Mouse (Mus musculus) limb, embryonic 12.5 days (tissue): ENCODE measurements around the gene Mapk7. TPM values are rescaled to one million over a fixed set of nuclear protein-coding genes. Genes with fewer than 3 reads are reported as not detected.

Experiments
- ATAC-seq: fragments of 200-750 bp; cut with Nextera tagmentation; 2 replicates; pipeline ENCODE4 v1.8.0; 2017; ENCODE audit warnings: low read depth, moderate TSS enrichment; ENCODE audit not compliant: insufficient number of reproducible peaks, insufficient read depth, low FRiP score, low TSS enrichment
- H3K27ac ChIP-seq: fragments of 300-500 bp; sonication (generic); 2 replicates; pipeline ENCODE4 v1.5.1; 2016; ENCODE audit warnings: mild to moderate bottlenecking, moderate library complexity
- H3K27me3 ChIP-seq: fragments of 300-500 bp; sonication (generic); 2 replicates; pipeline ENCODE4 v1.6.1; 2016; ENCODE audit warnings: mild to moderate bottlenecking, moderate library complexity
- H3K36me3 ChIP-seq: fragments of 300-500 bp; sonication (generic); 2 replicates; pipeline ENCODE4 v1.6.1; 2016; ENCODE audit warnings: mild to moderate bottlenecking, moderate library complexity
- H3K4me1 ChIP-seq: fragments of 300-500 bp; sonication (generic); replicated peaks from 2 replicates; pipeline ENCODE4 v1.6.1; 2016
- H3K4me2 ChIP-seq: fragments of 300-500 bp; sonication (generic); 2 replicates; pipeline ENCODE4 v1.6.1; 2016; ENCODE audit warnings: mild to moderate bottlenecking, moderate library complexity
- H3K4me3 ChIP-seq: fragments of 300-500 bp; sonication (generic); replicated peaks from 2 replicates; pipeline ENCODE4 v1.5.1; 2016; ENCODE audit warnings: mild to moderate bottlenecking
- H3K9ac ChIP-seq: fragments of 300-500 bp; sonication (generic); replicated peaks from 2 replicates; pipeline ENCODE4 v1.6.1; 2016; ENCODE audit warnings: mild to moderate bottlenecking, moderate library complexity
- H3K9me3 ChIP-seq: fragments of 300-500 bp; sonication (generic); 2 replicates; pipeline ENCODE4 v1.6.1; 2016; ENCODE audit warnings: mild to moderate bottlenecking, moderate library complexity
- WGBS: fragments of 180-500 bp; shearing (Covaris S2); methylation state at CpG from one replicate; pipeline ENCODE4 v1.1.7; 2016; 5-methylcytosine and 5-hydroxymethylcytosine counted together
- polyA plus RNA-seq: library from polyadenylated mRNA; unstranded; fragments of >200 nt; fragmentation: Nextera tagmentation; extraction: Ambion mirVana; gene quantifications from 2 replicates; pipeline ENCODE4 v1.2.1, GENCODE M21; 2016

Mapk7 gene
- polyA plus RNA-seq, 1 experiment from 2014 or later: 85.0 TPM

DNA sequence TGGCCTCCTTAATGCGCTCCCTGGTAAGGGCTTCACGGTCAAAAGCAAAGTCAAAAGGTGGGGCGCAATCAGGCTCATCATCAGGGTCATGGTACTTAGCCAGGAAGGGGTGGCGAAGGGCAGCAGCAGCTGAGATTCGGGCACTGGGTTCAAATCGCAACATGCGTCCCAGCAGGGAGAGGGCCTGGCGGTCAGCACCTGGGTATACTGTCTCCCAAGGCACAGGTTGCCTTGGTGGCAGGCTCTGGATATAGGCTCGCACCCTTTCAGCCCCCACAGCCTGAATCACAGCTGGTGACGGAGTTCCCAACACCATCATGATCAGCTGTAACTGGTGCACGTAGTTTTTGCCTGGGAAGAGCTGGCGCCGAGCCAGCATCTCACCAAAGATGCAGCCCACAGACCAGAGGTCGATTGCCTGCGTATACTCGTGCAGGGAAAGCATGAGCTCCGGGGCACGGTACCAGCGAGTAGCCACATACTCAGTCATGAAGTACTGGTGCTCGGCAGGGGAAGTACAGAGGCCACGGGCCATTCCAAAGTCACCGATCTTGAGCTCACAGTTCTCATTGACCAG, 3.2 kb downstream of the Mapk7 start:
- no peaks in the 10 kb centered on the region for H3K9me3 ChIP-seq
- H3K4me1 ChIP-seq: peaks cover 39% of the 10 kb centered on the region
- H3K4me3 ChIP-seq: no peak overlapping the region
- peaks cover 66% of the 10 kb centered on the region for H3K36me3 ChIP-seq
- WGBS: 92% methylated on average over 22 of the region's 22 CpGs
- H3K4me2 ChIP-seq: no peak overlapping the region
- no peaks in the 10 kb centered on the region for H3K27me3 ChIP-seq
- no peak overlapping the region for H3K9ac ChIP-seq
- H3K27ac ChIP-seq: no peak overlapping the region
- ATAC-seq: no peak

DNA sequence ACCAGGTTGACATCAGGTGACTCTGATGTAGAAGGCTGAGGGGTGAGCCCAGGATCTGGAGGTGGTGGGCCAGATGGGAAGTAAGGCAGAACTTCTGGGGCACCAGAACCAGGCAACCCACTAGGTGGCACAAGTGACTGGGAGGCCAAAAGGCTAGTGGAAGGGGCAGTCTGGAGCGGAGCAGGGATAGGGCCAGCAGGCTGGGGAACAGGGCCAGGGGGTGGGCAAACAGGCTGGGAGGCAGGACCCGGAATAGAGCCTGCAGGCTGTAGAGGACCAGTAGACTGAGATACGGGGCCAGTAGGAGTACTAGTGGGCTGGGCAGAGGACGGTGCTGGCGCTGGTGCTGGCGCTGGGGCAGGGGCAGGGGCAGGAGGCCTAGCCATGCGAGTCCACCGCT, 4.3 kb downstream of the Mapk7 start:
- Histone ChIP-seq H3K27me3 (no peaks in the 10 kb centered on the region), H3K36me3 (peaks cover 66% of the 10 kb centered on the region), H3K4me3 (no peak overlapping the region), H3K4me2 (no peak overlapping the region), H3K27ac (no peak overlapping the region), H3K9ac (peak overlapping the region; percentile 19), H3K9me3 (no peaks in the 10 kb centered on the region), H3K4me1 (peaks cover 40% of the 10 kb centered on the region)
- 97% methylated on average over 8 of the region's 8 CpGs for WGBS
- ATAC-seq: no peak

- Histone ChIP-seq H3K4me3 (no peak overlapping the region), H3K36me3 (peaks cover 66% of the 10 kb centered on the region), H3K27ac (no peak overlapping the region), H3K9me3 (no peaks in the 10 kb centered on the region), H3K4me1 (peaks cover 48% of the 10 kb centered on the region), H3K9ac (no peak overlapping the region), H3K27me3 (no peaks in the 10 kb centered on the region), H3K4me2 (no peak overlapping the region)
- no peak for ATAC-seq
- WGBS: 69% methylated on average over 2 of the region's 2 CpGs
Measured at GRCm38 (mm10) chr11:61489085-61489484, 5.1 kb downstream of the Mapk7 start.

DNA sequence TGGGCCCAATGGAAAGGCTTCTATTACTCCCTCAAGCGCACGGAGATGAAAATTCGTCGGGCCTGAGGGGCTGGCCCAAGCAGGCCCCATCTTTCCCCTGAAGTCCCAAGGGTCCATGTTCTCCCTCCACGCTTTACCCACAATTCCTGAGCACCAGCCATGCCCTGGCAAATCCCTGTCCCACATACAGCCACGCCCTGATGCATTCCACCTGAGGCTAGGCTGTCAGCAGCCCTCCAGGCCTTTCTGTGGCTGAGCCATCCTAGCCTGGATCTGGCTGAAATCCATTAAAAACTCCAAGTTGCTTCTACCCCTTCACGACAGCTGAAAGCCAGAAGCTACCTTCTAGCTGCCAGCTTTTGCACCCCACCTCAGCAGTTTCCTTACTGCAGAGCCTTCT, 6.3 kb downstream of the Mapk7 start:
- Histone ChIP-seq H3K36me3 (peaks cover 65% of the 10 kb centered on the region), H3K4me2 (no peak overlapping the region), H3K4me1 (peaks cover 55% of the 10 kb centered on the region), H3K27me3 (no peaks in the 10 kb centered on the region), H3K9me3 (no peaks in the 10 kb centered on the region), H3K4me3 (0 out of 2 replicates have a peak overlapping the region, but pooled peaks have one; percentile 43), H3K27ac (peak overlapping the region; percentile 100; the same call in 1 of the 2 replicates), H3K9ac (no peak overlapping the region)
- no peak for ATAC-seq
- 92% methylated on average over 7 of the region's 7 CpGs for WGBS

GRCm38 (mm10) chr11:61487401-61487800, 6.8 kb downstream of the Mapk7 start:
- Histone ChIP-seq H3K27ac (peak overlapping the region; percentile 100; the same call in 1 of the 2 replicates), H3K9ac (no peak overlapping the region), H3K4me2 (peak overlapping the region; percentile 68), H3K4me1 (peaks cover 52% of the 10 kb centered on the region), H3K9me3 (no peaks in the 10 kb centered on the region), H3K4me3 (peak overlapping the region; percentile 43), H3K36me3 (peaks cover 60% of the 10 kb centered on the region), H3K27me3 (no peaks in the 10 kb centered on the region)
- no peak for ATAC-seq
- WGBS: 71% methylated on average over 2 of the region's 2 CpGs

DNA sequence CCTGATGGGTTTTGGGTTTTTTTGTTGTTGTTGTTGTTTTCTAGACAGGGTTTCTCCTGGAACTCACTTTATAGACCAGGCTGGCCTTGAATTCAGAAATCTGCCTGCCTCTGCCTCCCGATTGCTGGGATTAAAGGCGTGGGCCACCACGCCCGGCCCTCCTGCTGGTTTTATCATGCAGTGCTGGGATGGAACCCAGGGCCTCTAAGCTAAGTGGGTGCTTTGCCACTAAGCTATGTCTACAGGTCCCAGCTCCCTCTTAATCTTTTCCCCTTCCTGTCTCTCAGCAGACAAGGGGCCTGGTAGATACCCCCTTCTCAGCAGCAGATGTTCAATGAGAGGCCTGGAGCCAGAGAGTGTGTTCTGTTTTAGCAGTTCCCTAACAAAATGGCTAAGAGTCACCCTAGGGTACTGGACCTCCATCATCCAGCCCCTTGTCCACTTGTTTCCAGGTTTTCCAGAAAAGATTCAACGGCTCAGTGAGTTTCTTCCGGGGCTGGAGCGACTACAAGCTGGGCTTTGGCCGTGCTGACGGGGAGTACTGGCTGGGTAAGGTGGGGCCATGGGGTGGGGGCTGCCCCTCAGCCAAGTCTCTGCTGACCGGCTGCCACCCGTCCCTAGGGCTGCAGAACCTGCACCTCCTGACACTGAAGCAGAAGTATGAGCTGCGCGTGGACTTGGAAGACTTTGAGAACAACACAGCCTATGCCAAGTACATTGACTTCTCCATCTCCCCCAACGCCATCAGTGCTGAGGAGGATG, 7.6 kb downstream of the Mapk7 start:
- H3K4me1 ChIP-seq: peaks cover 56% of the 10 kb centered on the region
- no peaks in the 10 kb centered on the region for H3K9me3 ChIP-seq
- H3K9ac ChIP-seq: peak overlapping the region; percentile 54
- no peak for ATAC-seq
- WGBS: 88% methylated on average over 14 of the region's 14 CpGs
- peak overlapping the region; percentile 100 for H3K27ac ChIP-seq
- no peaks in the 10 kb centered on the region for H3K27me3 ChIP-seq
- peak overlapping the region; percentile 68 for H3K4me2 ChIP-seq
- H3K36me3 ChIP-seq: peaks cover 52% of the 10 kb centered on the region
- H3K4me3 ChIP-seq: peak overlapping the region; percentile 43

DNA sequence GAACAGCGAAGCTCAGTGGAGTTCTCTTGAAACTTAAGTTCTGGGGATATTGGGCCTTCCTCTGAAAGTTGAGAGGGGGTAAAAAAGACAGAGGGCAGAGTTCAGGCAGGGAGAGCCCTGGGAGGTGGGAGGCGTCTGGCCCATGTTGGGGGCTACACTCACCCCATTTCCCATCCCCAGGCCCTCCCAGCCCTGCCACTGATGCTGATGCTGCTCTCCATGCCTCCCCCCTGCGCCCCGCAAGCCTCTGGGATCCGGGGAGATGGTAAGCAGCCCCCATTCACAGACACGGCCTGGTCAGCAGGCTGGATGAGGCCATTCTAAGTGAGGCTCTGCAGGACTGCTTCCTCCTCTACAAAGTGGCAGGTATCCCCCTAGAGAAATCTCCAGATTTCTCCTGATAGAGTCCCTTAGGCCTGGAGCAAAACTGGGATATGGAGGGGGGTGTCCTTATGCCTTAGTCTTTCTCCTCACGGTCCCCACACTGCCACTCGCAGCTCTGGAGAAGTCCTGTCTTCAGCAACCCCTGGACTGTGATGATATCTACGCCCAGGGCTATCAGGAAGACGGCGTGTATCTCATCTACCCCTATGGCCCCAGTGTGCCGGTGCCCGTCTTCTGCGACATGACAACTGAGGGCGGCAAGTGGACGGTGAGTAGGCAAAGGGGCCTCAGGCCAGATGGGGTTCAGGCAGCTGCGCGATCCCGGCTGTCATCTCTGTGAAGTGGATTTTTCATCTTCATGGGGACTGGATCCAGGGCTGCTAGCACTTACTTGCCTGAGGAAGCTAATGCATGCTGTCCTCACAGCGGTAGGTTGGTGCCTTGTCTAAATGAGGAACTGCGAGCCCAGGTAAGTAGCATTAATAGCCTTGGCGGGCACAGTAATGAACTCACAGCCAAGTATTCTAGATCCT, 8.4 kb downstream of the Mapk7 start:
- WGBS: 25% methylated on average over 22 of the region's 22 CpGs
- Histone ChIP-seq H3K4me2 (peak overlapping the region; percentile 68), H3K4me1 (peaks cover 61% of the 10 kb centered on the region), H3K27me3 (no peaks in the 10 kb centered on the region), H3K9ac (peak overlapping the region; percentile 54), H3K27ac (peak overlapping the region; percentile 100), H3K4me3 (peak overlapping the region; percentile 43), H3K36me3 (peaks cover 44% of the 10 kb centered on the region), H3K9me3 (no peaks in the 10 kb centered on the region)
- 0 out of 2 replicates have a peak, but pooled peaks have one; percentile 0 for ATAC-seq

DNA sequence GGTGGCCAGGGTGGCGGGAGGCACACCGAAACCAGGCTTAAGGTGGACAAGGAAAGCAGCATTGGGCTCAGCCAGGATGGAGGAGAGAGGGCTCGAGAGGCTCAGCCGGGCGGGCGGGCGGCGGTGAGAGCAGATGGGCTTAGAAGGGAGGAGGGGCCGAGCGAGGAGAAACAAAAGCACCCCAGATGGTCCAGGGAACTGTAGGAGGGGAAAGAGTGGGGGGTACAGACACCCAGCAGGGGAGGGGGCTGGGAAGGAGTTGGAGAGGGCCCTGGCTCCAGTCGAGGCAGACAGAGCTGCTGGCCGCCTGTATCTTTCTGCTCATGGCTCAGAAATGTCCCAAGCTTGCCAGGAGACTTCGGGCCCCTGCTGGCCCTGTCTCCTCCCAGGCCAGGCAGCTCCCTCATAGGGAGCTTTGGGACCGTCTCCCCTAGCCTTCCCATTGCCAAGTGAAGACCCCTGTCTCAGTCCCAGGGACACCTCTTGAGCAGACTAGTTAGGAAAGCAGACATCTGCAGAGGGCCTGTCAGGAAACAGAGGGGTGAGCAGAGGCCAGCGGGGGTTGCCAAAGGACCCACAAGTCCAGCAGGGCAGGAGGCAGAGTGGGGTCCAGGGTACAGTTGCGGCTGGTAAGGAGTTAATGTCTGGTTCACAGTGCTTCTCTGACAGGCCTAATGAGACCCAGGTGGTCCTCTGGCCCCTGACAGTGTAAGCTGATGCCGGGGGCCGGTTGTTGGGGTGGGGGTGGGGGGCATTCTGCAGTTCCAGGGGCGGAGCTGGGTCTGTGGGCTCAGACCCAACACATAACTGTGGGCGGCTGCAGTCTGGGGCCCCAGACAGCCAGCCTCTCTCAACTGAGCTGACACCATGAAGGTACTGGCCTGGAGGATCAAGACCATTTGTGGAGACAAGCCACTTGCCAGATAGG, 9.3 kb downstream of the Mapk7 start, which contains the start of gene Mfap4:
TSS of gene Mfap4 (plus strand) at position 819 of the 928 bp plus-strand sequence.
- Histone ChIP-seq H3K4me2 (peak within 1 kb of the TSS; percentile 68), H3K4me1 (peaks cover 60% of the 10 kb centered on the region), H3K27me3 (no peaks in the 10 kb centered on the region), H3K27ac (peak within 1 kb of the TSS; percentile 100), H3K4me3 (peak within 1 kb of the TSS; percentile 43), H3K9me3 (no peaks in the 10 kb centered on the region), H3K9ac (peak within 1 kb of the TSS; percentile 56), H3K36me3 (peaks cover 35% of the 10 kb centered on the region)
- peak; percentile 95 for ATAC-seq
- WGBS: 6% methylated on average over 20 of the region's 20 CpGs

DNA sequence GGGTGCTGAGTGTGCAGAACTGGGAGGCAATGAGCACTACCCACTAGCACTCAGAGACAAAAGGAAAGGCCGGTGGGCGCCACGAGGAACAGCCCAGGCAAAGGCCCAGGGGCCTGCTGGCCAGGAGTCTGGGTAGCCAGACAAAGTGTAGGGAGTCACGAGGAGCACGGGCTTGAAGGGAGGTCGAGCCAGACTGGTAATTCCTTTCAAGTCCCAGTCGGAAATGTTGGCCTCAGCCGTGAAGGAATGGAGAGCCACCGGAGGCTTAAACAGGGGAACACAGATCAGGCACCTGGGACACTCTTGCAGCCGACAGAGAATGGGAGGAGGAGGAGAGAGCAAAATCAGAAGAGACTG, 10.0 kb downstream of the Mapk7 start:
- H3K9ac ChIP-seq: peak overlapping the region; percentile 56
- H3K9me3 ChIP-seq: no peaks in the 10 kb centered on the region
- peak overlapping the region; percentile 68 for H3K4me2 ChIP-seq
- H3K4me1 ChIP-seq: peaks cover 60% of the 10 kb centered on the region
- H3K36me3 ChIP-seq: peaks cover 28% of the 10 kb centered on the region
- ATAC-seq: peak; percentile 11; the same call in 1 of the 2 replicates
- 8% methylated on average over 10 of the region's 10 CpGs for WGBS
- peak overlapping the region; percentile 43 for H3K4me3 ChIP-seq
- peak overlapping the region; percentile 100 for H3K27ac ChIP-seq
- no peaks in the 10 kb centered on the region for H3K27me3 ChIP-seq

DNA sequence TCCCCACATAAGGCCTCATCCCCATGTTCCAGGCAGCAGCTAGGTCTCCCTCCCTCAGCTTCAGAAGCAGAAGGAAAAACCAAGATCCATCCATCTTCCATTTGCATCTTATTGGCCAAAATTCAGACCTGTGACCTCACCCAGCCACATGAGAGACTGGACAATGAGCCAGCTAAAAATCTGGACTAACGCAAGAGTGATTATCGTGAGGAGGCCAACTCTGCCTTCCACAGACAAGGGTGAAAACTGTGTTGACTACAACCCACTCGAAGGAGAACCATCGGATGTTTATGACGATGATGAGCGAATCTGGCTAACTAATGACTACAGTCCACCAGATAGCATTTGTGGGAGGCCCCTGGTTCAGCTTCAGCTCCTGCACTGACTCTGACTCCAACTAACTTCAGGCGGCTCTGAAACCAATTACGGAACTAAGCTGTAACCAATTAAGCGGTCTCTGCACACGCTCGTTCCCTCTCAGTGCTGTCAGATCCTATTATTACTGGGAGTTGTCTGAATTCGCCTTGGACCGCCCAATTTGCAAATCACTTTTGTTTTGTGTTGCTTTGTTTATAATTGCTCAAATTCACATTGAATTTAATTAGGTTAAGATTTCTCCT, 10.9 kb downstream of the Mapk7 start:
- Histone ChIP-seq H3K9ac (no peak overlapping the region), H3K27me3 (no peaks in the 10 kb centered on the region), H3K9me3 (no peaks in the 10 kb centered on the region), H3K4me3 (no peak overlapping the region), H3K27ac (peak overlapping the region; percentile 100), H3K4me2 (no peak overlapping the region), H3K36me3 (peaks cover 19% of the 10 kb centered on the region), H3K4me1 (peaks cover 60% of the 10 kb centered on the region)
- ATAC-seq: no peak
- 22% methylated on average over 13 of the region's 13 CpGs for WGBS
